Mouse (Mus musculus) 416B (cell line): ENCODE results near the gene Anxa4.

Source experiments
- DNase-seq: peaks from one replicate; pipeline ENCODE4 v3.0.0; 2011; ENCODE audit warnings: low read depth

Gene Anxa4

DNA sequence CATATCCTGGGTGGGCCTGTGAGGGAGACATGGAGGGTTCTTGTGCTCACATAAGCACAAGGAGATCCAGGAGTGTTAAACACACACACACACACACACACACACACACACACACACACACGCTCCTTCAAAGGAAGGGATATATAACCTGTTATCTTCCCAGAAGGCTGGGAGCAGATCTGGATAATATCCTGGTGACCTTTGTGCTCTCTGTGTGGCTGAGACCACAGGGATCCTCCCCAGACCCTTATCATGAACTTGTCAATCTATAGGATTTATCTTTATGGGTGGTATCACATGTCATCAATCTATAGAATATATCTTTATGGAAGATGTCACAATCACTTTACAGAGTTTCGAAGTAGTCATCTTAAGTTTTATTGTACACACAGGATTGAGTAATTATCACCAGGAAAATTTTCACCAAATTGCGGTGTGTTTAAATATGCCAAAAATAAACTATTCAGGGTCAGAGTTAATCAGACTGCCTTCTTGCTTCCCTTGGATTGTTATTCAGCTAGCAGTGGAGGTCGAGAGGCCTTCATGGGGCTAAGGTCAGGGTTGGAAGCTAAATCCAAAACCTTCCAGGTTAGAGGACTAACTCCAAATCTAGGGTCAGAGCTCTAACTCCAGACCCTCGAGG lies 40.4 kb downstream of the Anxa4 start:
- DNase-seq, result no peak

DNA sequence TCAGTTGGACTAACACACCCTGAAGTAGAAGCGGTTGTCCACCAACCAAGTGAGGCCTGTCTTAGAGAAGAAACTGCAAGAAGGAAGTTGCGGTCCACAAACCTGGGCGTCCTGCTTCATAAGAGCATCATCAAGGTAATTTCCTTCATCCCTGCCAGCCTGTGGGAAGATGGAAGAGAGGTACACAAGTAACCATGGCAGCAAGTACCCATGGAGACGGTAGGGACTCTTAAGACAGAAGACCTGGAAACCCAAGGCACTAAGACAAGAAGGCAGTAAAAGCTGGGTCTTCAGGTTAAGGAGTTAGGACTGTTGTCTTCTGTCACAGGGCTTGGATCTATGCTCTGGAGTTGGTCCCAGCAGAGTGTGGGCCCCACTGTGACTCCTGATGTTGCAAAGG lies 42.4 kb downstream of the Anxa4 start:
- no peak for DNase-seq

DNA sequence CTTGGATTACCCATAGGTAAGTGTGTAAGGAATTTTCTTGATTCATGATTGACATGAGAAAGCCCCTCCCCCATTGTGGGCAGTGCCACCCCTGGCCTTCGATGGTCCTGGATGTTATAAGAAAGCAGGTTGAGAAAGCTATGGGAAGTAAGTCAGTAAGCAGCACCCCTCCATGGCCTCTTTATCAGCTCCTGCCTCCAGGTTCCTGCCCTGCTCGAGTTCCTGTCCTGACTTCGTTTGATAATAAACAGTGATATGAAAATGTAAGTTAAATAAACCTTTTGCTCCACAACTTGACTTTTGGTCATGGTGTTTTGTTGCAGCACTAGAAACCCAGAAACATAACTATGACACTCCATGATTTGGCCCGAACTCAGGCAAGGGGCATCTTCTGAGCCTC lies 43.6 kb downstream of the Anxa4 start:
- no peak for DNase-seq

DNA sequence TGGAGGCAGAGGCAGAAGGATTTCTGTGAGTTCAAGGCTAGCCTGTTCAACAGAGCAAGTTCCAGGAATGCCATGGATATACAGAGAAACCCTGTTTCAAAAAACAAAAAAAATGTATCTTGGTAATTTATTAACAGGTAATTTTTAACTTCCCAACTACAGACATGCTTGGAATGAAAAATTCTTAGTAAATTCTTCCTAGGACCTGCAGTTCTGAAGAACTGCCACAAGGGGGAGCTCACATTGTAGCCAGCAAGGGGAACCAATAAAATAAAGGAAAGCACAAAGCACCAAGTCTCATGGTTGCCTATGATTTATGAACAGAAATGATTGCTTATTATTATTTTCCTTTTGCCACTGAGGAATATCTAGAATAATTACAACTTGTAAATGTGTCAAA lies 46.2 kb downstream of the Anxa4 start:
- peak; percentile 68 for DNase-seq

DNA sequence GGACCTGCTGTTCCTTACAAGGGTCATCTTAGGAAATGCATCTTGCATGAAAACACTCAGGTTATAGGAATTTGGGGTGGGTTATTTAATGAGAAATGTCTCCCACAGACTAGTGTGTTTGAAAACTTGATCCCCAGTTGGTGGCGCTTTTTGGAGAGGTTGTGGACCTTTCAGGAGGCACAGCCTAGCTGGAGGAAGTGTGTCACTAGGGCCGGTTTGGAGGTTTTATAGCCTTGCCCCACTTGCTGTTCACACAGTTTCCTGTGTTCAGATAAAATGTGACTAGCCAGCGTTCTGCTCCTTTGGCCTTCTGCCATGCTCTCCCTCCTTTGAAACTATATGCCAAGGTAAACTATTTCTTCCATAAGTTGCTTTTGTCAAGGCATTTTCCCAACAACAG lies 52.7 kb downstream of the Anxa4 start:
- DNase-seq, result peak; percentile 56

DNA sequence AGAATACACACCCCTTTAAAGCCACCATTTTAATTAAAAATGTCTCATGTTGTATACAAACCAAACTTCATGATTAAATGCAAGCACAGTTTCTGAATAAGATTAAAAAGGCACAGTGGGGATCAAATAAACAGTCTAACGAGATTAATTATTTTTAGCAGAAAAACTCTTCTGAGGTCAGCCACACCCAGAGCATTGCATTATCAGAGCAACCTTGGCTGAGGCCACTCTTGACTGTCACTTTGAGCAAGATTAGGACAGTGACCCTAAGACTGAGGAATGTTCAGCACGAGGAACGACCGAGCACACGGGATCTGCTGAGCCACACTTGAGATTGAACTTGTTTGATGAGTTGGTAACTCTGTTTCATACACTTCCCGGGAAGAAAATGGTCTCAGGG lies 56.6 kb downstream of the Anxa4 start:
- no peak for DNase-seq

DNA sequence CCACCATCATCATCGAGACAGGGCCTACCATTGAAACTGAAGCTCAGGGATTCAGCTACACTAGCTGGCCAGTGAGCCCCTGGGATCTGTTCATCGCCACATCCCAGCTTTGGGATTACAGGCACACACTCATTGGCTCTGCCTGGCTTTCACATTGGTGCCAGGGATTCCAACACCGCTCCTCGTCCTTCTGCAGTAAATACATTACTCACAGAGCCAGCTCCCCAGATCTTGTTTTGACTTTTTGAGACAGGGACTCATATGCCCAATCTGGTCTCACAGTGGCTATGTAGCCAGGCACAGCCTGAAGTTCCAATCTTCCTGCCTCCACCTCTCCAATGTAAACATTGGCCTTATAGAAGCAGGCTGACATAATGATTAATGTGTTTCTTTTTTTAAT lies 57.1 kb downstream of the Anxa4 start:
- no peak for DNase-seq

DNA sequence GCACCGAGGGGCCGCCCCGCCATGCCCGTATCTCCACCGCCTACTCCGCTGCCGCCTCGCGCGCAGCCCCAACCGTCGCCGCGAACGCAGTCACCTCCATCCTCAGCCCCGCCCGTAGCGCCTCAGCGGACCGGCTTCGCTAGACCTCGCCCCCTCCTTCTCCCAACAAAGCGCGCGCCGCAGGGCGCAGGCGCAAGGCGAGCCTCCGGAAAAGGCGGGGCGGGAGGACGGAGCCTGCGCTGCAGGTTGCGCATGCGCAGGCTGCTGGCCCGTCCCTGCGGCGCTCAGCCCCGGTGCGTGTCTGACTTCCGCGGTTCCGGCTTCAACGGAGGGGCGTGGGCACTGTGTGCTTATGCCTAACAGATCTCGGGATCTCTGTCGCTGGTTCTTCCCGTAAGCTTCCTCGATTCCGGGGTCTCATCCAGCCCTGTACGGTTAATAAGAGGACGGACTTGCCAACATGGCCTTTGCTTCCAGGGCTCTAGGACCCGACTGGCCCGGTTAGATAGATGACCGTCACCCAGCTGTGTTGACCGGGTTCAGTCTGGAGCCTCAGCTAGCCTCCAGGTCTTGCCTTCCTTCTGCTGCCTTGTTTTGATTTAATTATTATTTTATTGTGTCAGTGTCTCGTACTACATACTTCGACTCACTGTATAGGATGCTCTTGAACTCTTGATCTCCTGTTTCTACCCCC lies 60.1 kb downstream of the Anxa4 start, which contains the start of gene Gmcl1:
Gene Gmcl1, minus strand, starts transcription at position 201 of the 694 bp plus-strand sequence.
- peak; percentile 95 for DNase-seq

DNA sequence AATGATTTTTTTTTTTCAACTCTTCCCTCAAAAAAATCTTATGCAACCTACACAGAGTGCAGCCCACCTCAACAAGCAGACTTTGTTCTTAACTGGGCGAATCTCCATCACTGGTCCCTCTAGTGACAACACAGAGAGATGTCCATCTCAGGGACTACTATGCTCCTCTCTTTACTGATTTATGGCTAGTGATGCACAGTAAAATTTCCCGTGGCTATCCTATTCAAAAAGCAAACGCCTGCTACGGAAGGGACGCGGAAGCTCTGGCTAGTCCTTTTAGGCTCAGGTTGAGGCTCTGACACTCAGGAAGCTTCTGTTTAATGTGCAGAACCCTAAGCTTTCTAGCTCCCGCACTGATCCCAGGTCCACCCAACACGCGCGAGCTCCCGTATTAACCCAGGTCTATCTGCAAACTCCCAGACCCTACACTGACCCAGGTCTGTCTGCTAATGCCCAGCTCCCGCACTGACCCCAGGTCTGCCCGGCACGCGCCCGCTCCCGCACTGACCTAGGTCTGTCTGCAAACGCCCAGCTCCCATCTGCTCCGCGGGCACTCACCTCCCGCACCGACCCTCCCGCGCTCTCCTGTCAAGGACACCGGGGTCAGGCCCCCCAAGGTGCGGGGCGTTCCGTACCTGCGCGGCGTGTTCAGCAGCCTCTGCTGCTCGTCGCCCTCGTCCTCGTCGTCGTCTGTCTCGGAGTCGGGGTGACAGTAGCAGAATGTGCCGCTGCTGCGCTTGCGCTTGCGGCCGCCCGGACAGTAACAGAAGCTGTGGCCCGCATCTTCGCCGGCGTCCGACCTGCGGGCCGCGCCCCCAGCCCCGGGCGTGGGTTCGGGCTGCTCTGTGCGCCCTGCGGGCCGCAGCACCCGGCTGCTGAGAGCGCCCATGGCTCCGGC lies 60.9 kb downstream of the Anxa4 start:
- peak; percentile 48 for DNase-seq

DNA sequence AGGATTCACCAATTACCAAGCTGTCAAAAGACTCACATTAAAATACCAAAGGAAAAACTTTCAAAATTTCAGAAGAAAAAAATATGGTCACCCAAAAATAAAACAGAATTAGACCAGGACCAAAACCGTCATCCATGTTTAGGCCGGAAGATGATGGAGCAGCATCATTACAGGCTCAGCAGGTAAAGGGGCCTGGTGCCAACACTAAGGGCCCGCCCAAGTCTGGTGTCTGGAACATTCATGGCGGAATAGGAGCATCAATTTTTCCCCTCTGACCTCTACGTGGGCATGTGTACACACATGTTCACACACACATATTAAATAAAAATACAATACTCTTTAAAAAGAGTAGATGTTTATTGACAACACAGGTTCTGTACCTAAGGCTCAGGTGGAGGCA lies 64.7 kb downstream of the Anxa4 start:
- DNase-seq, result no peak

DNA sequence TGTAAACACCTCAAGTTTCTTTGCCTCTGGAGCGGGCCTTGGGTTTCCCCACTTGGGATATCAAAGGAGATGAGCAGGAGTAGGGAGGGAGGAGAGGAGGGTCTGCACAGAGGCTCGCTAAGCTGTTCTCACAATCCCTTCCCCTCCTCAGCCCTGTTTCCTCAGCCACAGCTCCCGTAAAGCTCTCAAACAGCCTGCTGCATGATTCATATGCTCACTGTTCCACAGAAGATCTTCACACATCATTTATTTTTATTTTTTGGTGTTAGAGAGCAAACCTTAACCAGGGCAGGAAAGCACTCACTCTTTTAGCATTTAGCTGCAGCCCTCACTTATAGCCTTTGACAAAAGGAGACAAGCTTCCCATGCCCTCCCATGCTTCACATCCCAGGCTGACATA lies 71.4 kb downstream of the Anxa4 start:
- no peak for DNase-seq

DNA sequence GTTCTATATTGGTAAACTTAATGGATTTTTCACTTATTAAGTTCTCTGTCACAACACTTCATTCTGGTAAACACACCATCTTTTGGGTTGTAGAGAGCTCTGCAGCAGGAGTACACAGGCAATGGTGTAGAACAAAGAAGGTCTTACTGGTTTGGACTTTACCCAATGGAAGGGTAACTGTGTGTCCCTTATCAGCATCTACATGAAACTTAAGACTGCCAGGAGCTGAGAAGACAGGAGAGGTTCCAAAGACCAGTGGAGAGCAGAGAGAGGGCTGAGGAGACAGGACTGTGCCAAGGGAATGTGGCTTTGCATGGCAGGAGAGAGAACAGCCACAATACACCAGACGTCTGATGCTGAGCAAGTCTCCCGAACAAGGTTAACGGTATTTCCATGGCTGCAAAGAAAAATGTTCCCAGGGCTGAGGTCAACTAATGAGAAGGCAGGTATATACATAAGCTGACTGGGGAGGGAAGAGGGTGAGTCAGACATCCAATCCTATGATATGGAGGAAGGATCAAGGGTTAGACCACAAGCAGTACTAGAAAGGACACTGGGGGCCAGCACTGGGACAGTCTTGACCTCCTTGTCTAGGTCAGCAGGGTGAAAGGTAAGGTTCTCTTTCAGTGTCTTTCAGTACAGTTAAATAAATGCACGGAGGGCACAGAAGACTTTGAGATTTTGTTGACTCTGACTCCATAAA lies 85.2 kb downstream of the Anxa4 start:
- no peak for DNase-seq

DNA sequence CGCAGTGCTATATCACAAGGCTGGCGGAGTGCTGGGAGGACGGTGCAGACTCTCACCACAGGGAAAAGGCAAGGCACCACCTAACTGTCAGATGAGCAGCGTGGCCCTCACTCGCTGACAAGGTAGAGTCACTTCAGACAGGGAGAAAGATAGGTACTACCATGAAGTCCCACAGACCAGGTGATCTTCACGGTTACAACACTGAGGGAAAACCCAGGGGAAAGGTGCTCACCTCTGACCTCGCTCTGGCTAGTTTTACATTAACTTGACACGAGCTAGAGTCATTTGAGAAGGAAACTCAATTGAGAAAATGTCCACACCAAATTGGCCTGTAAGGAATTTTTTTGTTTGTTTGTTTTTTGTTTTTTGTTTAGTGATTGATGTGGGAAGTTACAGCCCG lies 90.8 kb downstream of the Anxa4 start:
- no peak for DNase-seq

DNA sequence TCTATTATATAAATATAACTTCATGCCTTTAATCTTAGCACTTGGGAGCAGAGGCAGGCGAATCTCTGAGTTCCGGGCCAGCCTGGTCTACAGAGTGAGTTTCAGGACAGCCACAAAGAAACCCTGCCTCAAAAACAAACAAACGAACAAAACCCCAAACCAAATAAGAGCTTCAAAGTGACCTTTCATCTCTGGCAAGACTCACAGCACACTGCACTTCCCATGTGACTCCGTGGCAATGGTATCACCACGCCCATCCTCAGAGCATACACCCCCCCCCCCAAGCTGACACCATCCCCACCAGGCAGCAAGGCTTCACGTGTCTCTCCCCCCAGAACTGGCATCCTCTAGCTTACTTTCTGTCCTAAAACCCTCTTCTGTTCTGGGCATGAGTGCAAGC lies 95.5 kb downstream of the Anxa4 start:
- DNase-seq, result no peak

DNA sequence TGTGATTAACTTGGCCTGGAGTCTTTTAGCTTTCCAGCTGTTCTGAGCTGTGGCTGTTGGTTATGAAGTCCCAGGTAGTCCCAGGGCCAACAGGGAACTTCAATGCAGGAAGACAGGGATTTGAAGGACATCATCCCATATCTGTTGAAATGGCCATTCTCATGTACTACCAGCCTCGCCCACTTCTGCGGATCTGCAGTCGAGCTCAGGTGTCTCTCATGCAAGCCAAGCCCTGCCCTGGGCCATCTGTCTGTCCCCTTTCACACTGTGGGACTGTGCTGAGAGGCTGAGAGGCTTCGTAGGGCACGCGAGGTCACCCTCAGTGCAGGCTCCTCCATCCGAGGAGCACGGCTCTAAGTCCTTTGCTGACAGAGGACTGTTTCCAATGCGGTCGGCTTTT lies 97.2 kb downstream of the Anxa4 start:
- no peak for DNase-seq

DNA sequence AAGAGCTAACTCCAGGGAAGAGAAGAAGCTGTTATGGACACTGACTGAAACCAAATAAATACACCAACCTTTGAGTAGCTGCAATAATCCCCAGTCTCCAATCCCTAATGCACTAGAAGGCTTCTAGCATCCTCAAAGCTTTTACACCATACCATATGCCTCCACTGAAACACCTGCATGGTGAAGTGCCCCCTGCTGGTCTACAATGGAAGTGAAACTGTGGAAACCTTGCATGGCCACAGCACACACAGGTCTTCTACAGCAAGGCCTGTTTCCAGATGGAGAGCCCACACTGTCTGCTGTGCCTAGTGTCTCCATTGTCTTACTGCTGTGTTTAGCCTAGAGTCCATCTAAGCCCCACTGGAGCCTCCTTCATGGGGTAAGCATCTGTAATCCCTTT lies 98.9 kb downstream of the Anxa4 start:
- DNase-seq, result peak; percentile 71

DNA sequence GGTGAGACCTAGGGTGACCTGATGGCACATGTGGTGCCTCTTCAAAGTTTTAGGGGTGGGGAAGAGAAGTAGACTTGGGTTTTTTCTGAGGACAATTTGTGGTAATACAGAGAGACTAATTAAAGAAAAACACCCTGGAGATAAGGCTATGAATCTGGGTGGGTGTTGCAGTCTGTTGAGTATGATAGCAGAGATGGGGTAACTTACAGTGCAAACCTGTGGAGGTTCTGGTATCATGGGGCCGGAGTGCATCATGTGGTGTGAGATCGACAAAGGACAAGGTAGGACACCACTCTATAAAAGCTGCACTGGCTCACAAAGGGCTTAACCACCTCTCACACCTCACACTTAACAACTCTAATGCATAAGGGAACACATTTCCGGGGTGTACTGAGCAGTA lies 103.7 kb downstream of the Anxa4 start:
- DNase-seq, result no peak

DNA sequence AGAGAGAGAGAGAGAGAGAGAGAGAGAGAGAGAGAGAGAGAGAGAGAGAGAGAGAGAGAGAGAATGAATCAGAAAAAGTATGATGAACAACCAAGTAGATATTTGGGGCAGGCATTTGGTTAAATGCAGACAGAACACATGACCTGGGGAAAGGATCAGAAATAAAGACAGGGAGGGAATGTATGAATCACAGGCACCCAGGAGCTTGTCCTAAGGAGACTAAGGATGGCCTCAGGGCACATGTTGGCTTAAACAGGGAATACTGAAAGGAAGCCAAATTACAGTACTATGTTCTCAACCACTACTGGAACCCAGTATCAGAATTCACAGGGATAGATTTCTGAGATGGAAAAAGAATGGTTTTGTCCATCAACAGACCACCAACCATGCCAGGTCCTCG lies 106.4 kb downstream of the Anxa4 start:
- DNase-seq, result no peak
